Mouse (Mus musculus) embryonic facial prominence, embryonic 10.5 days (tissue): ENCODE measurements around the gene Pde3a. TPM values are rescaled to one million over a fixed set of nuclear protein-coding genes. Genes with fewer than 3 reads are reported as not detected.

Source experiments
- DNase-seq: peaks from one replicate; pipeline ENCODE4 v3.0.0-alpha.2; 2017; ENCODE audit warnings: low spot score
- H3K27ac ChIP-seq: fragments of 300-500 bp; sonication (generic); replicated peaks from 2 replicates; pipeline ENCODE4 v1.5.1; 2016; ENCODE audit warnings: mild to moderate bottlenecking
- H3K27me3 ChIP-seq: fragments of 300-500 bp; sonication (generic); replicated peaks from 2 replicates; pipeline ENCODE4 v1.6.1; 2016; ENCODE audit warnings: low read depth, mild to moderate bottlenecking; ENCODE audit not compliant: poor library complexity, severe bottlenecking
- H3K36me3 ChIP-seq: fragments of 300-500 bp; sonication (generic); replicated peaks from 2 replicates; pipeline ENCODE4 v1.6.1; 2016; ENCODE audit warnings: mild to moderate bottlenecking, moderate library complexity
- H3K4me1 ChIP-seq: fragments of 300-500 bp; sonication (generic); 2 replicates; pipeline ENCODE4 v1.6.1; 2016
- H3K4me3 ChIP-seq: fragments of 300-500 bp; sonication (generic); 2 replicates; pipeline ENCODE4 v1.5.1; 2016; ENCODE audit warnings: mild to moderate bottlenecking, moderate library complexity
- H3K9me3 ChIP-seq: fragments of 300-500 bp; sonication (generic); 2 replicates; pipeline ENCODE4 v1.6.1; 2016; ENCODE audit warnings: mild to moderate bottlenecking
- WGBS: fragments of 180-500 bp; shearing (Covaris S2); methylation state at CpG from one replicate; pipeline ENCODE4 v1.1.7; 2016; 5-methylcytosine and 5-hydroxymethylcytosine counted together
- polyA plus RNA-seq: library from polyadenylated mRNA; unstranded; fragments of >200 nt; fragmentation: Nextera tagmentation; extraction: Ambion mirVana; gene quantifications from 2 replicates; pipeline ENCODE4 v1.2.1, GENCODE M21; 2016

The Pde3a gene
- polyA plus RNA-seq, 1 experiment from 2014 or later = 2.0 TPM

DNA sequence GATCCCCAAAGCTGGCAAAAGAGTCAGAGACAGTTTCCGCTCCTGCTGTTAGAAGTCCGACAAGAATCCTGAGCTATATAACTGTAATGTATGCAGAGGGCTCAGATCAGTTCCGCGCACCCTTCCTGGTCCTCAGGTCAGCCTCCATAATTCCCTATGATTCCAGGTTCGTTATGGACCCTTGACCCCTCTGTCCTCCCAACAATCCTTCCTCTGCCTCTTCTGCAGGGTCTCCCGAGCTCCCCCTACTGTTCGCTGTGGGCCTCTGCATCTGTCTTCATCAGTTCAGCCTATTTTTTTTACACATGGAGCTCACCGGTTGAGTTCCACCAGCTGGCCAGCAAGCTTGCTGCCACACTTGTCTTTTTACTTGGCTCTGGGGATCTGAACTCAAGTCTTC lies 88.6 kb downstream of the Pde3a start:
- H3K9me3 ChIP-seq = no peaks in the 10 kb centered on the region
- H3K36me3 ChIP-seq = no peaks in the 10 kb centered on the region
- H3K4me3 ChIP-seq = no peak overlapping the region
- H3K4me1 ChIP-seq = peaks cover 4% of the 10 kb centered on the region; the same call in 1 of the 2 replicates
- no peaks in the 10 kb centered on the region for H3K27me3 ChIP-seq
- WGBS = 51% methylated on average over 8 of the region's 8 CpGs
- DNase-seq = peak; percentile 30
- no peak overlapping the region for H3K27ac ChIP-seq

DNA sequence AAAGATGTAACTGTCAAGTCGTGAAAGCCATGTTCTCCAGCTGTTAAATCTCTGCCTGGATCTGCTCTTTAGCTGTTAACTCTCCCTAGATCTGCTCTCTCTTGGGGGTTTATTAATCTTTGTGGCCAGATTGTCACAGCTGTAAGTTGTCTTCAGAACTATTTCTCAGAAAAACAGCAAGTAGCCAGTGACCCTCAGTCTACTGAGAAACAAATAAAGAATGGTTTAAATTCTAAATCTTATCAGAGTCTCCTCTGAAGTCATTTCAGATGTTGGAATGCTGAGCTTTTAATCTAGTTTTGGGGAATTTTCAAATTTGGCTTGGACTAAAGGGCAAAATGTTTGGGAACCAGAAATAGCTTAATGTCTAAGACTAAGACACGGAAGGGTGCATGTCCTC lies 92.3 kb downstream of the Pde3a start:
- no peaks in the 10 kb centered on the region for H3K36me3 ChIP-seq
- H3K27me3 ChIP-seq = no peaks in the 10 kb centered on the region
- no peak overlapping the region for H3K4me3 ChIP-seq
- DNase-seq = no peak
- no peaks in the 10 kb centered on the region for H3K9me3 ChIP-seq
- WGBS = 76% methylated on average over 2 of the region's 2 CpGs
- no peak overlapping the region for H3K27ac ChIP-seq
- no peaks in the 10 kb centered on the region for H3K4me1 ChIP-seq

DNA sequence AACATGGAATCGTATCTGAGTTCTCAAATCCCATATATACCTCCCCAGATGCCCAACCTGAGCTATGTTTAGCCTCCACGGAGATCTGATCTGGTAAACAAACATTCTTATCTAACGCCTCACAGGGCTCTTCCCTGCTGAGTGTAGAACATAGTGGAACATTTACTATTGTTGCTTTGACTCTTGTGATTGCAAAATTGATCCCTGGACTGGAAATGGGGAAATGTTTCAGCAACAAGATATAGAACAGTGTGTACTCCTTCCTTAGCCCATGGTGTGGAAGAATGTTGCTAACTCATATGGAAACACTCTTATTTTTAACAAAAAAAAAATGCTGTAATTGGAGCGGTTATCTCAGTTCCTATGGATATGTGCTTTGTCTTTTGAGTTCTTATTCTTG lies 98.8 kb downstream of the Pde3a start:
- Histone ChIP-seq H3K4me1 (no peaks in the 10 kb centered on the region), H3K4me3 (no peak overlapping the region), H3K9me3 (no peaks in the 10 kb centered on the region), H3K36me3 (no peaks in the 10 kb centered on the region), H3K27me3 (no peaks in the 10 kb centered on the region), H3K27ac (no peak overlapping the region)
- WGBS = 66% methylated on average over 4 of the region's 4 CpGs
- no peak for DNase-seq

DNA sequence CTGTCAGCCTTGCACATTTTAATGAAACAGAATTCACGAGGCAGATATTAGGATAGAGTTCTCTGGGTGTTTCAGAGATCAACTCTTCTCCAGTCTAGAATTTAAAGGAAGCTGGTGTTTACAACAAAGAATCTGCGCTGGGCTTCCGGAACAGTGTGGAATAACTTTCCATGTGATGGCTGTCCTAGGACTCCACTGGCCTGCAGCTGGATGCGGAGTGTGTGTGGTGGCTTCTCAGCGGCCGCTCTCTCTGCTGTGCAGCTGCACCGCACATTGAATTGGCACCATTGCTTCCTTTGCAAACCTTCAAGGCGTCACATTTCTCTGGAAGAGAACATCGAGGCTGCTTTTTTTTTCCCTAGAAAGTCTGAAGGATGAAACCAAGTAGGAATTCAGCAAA lies 99.5 kb downstream of the Pde3a start:
- DNase-seq = no peak
- H3K9me3 ChIP-seq = no peaks in the 10 kb centered on the region
- no peaks in the 10 kb centered on the region for H3K4me1 ChIP-seq
- no peaks in the 10 kb centered on the region for H3K27me3 ChIP-seq
- no peak overlapping the region for H3K27ac ChIP-seq
- H3K4me3 ChIP-seq = no peak overlapping the region
- WGBS = 92% methylated on average over 9 of the region's 9 CpGs
- no peaks in the 10 kb centered on the region for H3K36me3 ChIP-seq

DNA sequence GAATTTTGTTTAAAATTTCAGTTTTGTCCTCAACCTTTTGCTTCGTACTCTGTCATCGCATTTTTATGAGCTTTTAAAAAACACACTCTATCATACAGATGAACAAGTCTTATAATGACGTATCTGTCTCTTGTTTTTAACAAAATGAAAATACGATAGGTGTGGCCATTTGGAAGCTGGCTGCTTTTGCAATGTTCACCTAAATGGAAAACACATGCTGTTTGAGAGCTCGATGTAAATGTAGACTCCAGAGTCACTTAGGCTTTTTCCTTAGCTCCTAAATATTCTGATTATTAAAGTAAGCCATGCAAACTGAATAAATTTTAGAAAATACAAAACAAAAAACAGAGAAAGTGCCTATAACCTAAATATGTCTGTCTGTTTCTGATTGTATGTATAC lies 101.2 kb downstream of the Pde3a start:
- H3K27ac ChIP-seq = no peak overlapping the region
- DNase-seq = no peak
- H3K9me3 ChIP-seq = no peaks in the 10 kb centered on the region
- no peaks in the 10 kb centered on the region for H3K36me3 ChIP-seq
- 75% methylated on average over 5 of the region's 5 CpGs for WGBS
- no peaks in the 10 kb centered on the region for H3K27me3 ChIP-seq
- H3K4me1 ChIP-seq = no peaks in the 10 kb centered on the region
- H3K4me3 ChIP-seq = no peak overlapping the region

DNA sequence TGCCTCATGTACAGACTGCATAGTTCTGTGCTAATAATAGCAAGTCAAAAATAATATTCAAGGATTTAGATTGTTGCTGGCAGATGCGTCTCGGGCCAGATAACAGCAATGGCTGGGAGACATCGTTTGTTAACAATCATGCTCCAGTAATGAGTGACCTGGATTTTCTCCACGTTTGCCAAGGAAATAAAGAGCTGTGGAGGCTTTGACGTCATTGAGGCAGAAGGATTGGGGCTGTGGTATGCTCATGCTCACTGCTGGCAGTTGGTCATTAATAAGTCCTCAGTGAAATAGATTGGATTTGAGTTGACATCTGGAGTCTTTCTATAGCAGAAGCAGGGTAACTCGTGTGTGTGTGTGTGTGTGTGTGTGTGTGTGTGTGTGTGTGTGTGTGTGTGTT lies 103.2 kb downstream of the Pde3a start:
- no peaks in the 10 kb centered on the region for H3K4me1 ChIP-seq
- no peaks in the 10 kb centered on the region for H3K36me3 ChIP-seq
- no peaks in the 10 kb centered on the region for H3K9me3 ChIP-seq
- no peak for DNase-seq
- WGBS = 78% methylated on average over 6 of the region's 6 CpGs
- H3K27me3 ChIP-seq = no peaks in the 10 kb centered on the region
- H3K4me3 ChIP-seq = no peak overlapping the region
- no peak overlapping the region for H3K27ac ChIP-seq

DNA sequence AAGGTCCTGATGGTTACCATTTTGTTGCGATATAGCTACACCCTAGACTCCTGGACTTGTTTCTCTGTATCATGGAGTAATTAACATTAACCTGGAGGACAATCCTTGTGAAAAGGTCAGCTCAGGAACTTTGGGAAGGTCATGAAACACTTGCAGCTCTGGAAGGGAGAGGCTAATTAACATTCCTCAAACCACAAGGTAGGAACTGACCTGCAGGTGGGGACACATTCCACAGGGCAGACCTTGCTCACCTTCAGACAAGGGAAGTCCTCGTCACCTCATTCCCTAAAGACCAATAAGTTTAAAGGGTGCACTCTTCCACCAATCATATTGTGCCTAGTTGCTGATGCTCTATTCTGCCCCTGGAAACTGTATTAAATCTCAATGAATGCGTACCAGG lies 114.6 kb downstream of the Pde3a start:
- Histone ChIP-seq H3K27ac (no peak overlapping the region), H3K36me3 (no peaks in the 10 kb centered on the region), H3K4me3 (no peak overlapping the region), H3K27me3 (no peaks in the 10 kb centered on the region), H3K9me3 (no peaks in the 10 kb centered on the region), H3K4me1 (no peaks in the 10 kb centered on the region)
- WGBS = 85% methylated on average over 3 of the region's 3 CpGs
- no peak for DNase-seq

DNA sequence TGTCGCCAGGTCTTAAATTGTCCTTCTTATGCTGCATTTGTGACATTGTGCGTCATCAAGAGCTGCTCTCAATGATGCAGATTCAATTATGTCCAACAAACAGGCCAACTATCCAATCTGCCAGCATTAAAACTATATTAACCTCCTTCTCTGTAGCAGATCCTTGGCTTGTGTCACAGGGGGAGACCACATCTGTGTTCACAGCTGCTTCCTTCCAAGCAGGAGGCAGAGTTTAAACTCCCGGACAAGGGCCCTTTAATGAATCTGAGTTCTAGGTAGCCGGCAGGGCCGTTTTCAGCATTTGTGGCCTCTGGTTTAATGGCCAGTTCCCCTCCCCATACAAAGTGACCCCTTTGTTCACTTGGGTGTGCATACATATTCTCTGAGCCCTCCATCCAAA lies 118.0 kb downstream of the Pde3a start:
- WGBS = 71% methylated on average over 5 of the region's 5 CpGs
- H3K4me3 ChIP-seq = no peak overlapping the region
- H3K27ac ChIP-seq = no peak overlapping the region
- H3K36me3 ChIP-seq = no peaks in the 10 kb centered on the region
- no peaks in the 10 kb centered on the region for H3K27me3 ChIP-seq
- H3K4me1 ChIP-seq = no peaks in the 10 kb centered on the region
- DNase-seq = no peak
- no peaks in the 10 kb centered on the region for H3K9me3 ChIP-seq

DNA sequence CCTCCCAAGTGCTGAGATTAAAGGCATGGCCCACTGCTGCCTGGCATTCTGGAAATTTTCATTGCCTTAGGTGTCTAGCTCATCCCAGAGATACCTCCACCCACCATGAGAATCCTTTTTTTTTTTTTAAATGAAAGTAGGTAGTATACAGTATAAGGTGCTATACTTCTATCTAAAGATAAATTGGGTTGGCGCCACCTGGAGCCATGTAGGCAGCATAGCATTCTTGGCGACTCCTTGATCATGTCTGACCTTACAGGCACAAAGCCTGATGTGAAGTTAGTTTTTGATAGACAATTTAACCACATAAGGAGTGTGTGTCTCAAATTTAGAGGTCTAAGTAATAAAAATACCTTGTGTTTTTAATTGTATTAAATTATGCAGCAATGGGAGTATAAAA lies 123.6 kb downstream of the Pde3a start:
- no peak for DNase-seq
- H3K9me3 ChIP-seq = no peaks in the 10 kb centered on the region
- H3K27ac ChIP-seq = no peak overlapping the region
- H3K4me1 ChIP-seq = no peaks in the 10 kb centered on the region
- H3K4me3 ChIP-seq = no peak overlapping the region
- H3K27me3 ChIP-seq = no peaks in the 10 kb centered on the region
- H3K36me3 ChIP-seq = no peaks in the 10 kb centered on the region
- 55% methylated on average over 2 of the region's 2 CpGs for WGBS

DNA sequence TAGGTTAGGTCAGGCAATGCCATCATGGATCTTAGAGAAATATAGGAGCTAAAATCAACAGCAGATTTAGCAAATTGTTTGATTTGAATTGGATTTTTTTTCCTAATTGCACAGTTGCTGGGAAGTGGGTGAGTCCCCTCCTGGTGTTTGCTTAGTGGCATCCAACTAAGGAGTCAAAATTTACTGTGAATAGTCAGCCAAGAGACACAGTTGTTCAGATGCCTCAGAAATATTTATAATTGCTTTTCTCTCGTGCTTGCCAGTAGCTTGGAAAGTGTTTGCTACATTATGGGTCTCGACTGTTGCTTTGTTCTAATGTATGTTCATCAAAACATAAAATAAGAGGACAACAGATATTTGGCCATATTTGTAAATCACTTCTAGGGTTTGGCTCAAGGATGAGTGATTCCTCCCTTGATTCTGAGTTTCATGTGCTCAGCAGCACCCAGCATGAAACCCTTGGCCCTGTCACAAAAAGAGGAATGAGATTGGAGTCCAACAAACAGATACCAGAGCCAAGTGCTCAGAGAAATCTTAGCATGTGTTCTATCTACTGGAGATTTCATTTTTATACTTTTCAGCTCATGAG lies 125.5 kb downstream of the Pde3a start:
- DNase-seq = no peak
- Histone ChIP-seq H3K9me3 (no peaks in the 10 kb centered on the region), H3K4me1 (no peaks in the 10 kb centered on the region), H3K27ac (no peak overlapping the region), H3K36me3 (no peaks in the 10 kb centered on the region), H3K27me3 (no peaks in the 10 kb centered on the region), H3K4me3 (no peak overlapping the region)
- 85% methylated on average over 2 of the region's 2 CpGs for WGBS

DNA sequence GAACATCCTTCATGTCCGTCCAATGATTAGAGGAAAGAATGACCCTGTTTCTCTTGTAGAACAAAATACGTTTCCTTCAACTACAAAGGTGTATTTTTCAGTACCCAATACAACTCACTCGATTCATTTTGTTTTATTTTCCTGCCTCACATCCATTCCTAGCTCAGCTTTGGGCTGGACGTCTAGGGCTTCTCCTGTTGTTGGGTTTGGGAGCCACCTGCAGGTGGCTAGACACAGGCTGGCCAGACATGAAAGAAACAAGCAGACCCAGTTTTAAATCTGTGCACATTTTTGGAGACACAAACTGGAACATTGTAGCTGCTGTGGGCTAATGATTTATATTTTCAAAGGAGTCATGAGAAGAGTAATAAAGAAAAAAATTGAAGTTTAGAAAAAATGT lies 126.1 kb downstream of the Pde3a start:
- Histone ChIP-seq H3K4me1 (no peaks in the 10 kb centered on the region), H3K4me3 (no peak overlapping the region), H3K9me3 (no peaks in the 10 kb centered on the region), H3K27ac (no peak overlapping the region), H3K27me3 (no peaks in the 10 kb centered on the region), H3K36me3 (no peaks in the 10 kb centered on the region)
- WGBS = 75% methylated on average over 4 of the region's 4 CpGs
- no peak for DNase-seq

DNA sequence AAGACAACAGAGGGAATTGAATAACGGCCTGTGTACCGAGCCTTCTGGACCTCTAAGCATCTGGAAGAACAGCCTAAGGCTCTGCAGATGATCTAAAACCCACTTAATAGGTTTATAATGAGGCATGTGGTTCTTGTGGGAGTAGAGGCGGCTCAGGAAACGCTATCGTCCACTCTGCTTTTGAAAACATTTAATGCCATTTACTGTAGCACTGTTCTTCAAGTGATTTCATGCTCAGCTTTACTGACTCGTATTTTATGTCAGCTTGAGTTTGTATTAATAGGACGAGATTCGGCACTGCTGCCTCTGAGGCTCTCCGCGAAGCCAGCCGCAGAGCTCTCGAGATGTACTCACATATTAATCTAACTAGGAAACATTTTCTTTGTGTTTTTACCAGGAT lies 131.9 kb downstream of the Pde3a start:
- WGBS = 33% methylated on average over 12 of the region's 12 CpGs
- peak; percentile 41 for DNase-seq
- H3K27me3 ChIP-seq = no peaks in the 10 kb centered on the region
- no peaks in the 10 kb centered on the region for H3K36me3 ChIP-seq
- peaks cover 24% of the 10 kb centered on the region for H3K4me1 ChIP-seq
- no peaks in the 10 kb centered on the region for H3K9me3 ChIP-seq
- H3K4me3 ChIP-seq = peak overlapping the region; percentile 13; the same call in 1 of the 2 replicates
- H3K27ac ChIP-seq = peak overlapping the region; percentile 66; the same call in 1 of the 2 replicates

DNA sequence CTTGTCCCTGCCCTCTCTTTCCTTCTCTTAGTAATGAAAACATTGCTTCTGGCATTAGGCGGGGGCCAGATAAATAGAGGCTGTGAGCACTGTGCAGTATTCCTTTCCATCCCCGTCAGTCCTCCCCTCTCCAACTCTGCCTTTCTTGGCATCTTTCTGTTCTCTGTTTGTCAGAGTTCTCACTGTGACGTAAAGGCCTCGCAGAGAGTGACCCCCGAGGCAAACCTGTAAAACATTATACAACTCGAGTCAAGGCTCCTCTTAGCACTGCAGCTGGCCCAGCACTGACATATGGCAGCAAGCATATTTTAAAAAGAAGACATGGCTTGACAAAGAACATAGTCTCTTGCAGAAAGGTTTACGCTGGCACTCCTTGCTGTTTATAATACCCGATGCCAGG lies 132.4 kb downstream of the Pde3a start:
- Histone ChIP-seq H3K27me3 (no peaks in the 10 kb centered on the region), H3K9me3 (no peaks in the 10 kb centered on the region), H3K4me3 (peak overlapping the region; percentile 13; the same call in 1 of the 2 replicates), H3K4me1 (peaks cover 24% of the 10 kb centered on the region), H3K27ac (peak overlapping the region; percentile 66), H3K36me3 (no peaks in the 10 kb centered on the region)
- DNase-seq = peak; percentile 70
- WGBS = 28% methylated on average over 8 of the region's 8 CpGs
